Mouse (Mus musculus) common myeloid progenitor, adult 5-6 weeks (primary cell): Measurements from ENCODE around the gene Atp4a. TPM values are rescaled to one million over a fixed set of nuclear protein-coding genes. Genes with fewer than 3 reads are reported as not detected.
"Not testable (repeated sequence)": the region's sequence is repeated elsewhere in the genome, so short reads cannot be mapped to it uniquely, and the experiment has no call there.

Experiments
- ATAC-seq: replicated peaks from 2 replicates; pipeline ENCODE4 v1.8.0; 2016; ENCODE audit warnings: low read depth, mild to moderate bottlenecking, moderate TSS enrichment, inconsistent platforms; ENCODE audit not compliant: poor library complexity, severe bottlenecking
- total RNA-seq: library from RNA; stranded (forward); fragments of 200-1000, 187-1606 nt; gene quantifications from 2 replicates; pipeline ENCODE4 v1.2.3, GENCODE M21; 2017

Gene Atp4a
- total RNA-seq, 1 experiment from 2014 or later, result 1.1 TPM

GRCm38 (mm10) chr7:30728739-30729395 is 16.9 kb downstream of the Atp4a start:
- ATAC-seq, result no peak

- ATAC-seq, result peak; percentile 92
Observed at GRCm38 (mm10) chr7:30729396-30730063, 17.5 kb downstream of the Atp4a start, which contains the start of gene Tmem147. Tmem147 (minus strand) TSS chr7:30729540.

- not testable (repeated sequence) for ATAC-seq
Observed at GRCm38 (mm10) chr7:30730064-30730722, 18.2 kb downstream of the Atp4a start.

- ATAC-seq, result no peak
Observed at GRCm38 (mm10) chr7:30736211-30736610, 24.2 kb downstream of the Atp4a start.

- ATAC-seq, result peak; percentile 56
Observed at GRCm38 (mm10) chr7:30742570-30742969, 30.6 kb downstream of the Atp4a start.

- not testable (repeated sequence) for ATAC-seq
Observed at GRCm38 (mm10) chr7:30743617-30744016, 31.6 kb downstream of the Atp4a start, which contains the start of gene Gapdhs. Gapdhs (minus strand) TSS chr7:30743681.

GRCm38 (mm10) chr7:30744022-30744598 is 32.1 kb downstream of the Atp4a start:
- no peak for ATAC-seq

GRCm38 (mm10) chr7:30747525-30748204 is 35.7 kb downstream of the Atp4a start:
- no peak for ATAC-seq

GRCm38 (mm10) chr7:30749824-30750606 is 38.0 kb downstream of the Atp4a start:
- no peak for ATAC-seq

- ATAC-seq, result no peak
Observed at GRCm38 (mm10) chr7:30751086-30751669, 39.2 kb downstream of the Atp4a start, which contains the start of gene Sbsn. Sbsn (plus strand) TSS chr7:30751471.

GRCm38 (mm10) chr7:30757001-30757400 is 45.0 kb downstream of the Atp4a start:
- no peak for ATAC-seq

- no peak for ATAC-seq
Observed at GRCm38 (mm10) chr7:30758853-30759252, 46.8 kb downstream of the Atp4a start.

- peak; percentile 81 for ATAC-seq
Observed at GRCm38 (mm10) chr7:30761769-30762352, 49.9 kb downstream of the Atp4a start.

GRCm38 (mm10) chr7:30763456-30763855 is 51.4 kb downstream of the Atp4a start, which contains the start of gene Dmkn:
Dmkn (plus strand) TSS chr7:30763756.
- ATAC-seq, result no peak

- ATAC-seq, result no peak
Observed at GRCm38 (mm10) chr7:30765173-30765572, 53.2 kb downstream of the Atp4a start.

GRCm38 (mm10) chr7:30766408-30766807 is 54.4 kb downstream of the Atp4a start:
- no peak for ATAC-seq

GRCm38 (mm10) chr7:30769236-30769635 is 57.2 kb downstream of the Atp4a start:
- ATAC-seq, result no peak
